Mouse (Mus musculus) limb, embryonic 11.5 days (tissue): ENCODE measurements around the gene Thy1. TPM values are rescaled to one million over a fixed set of nuclear protein-coding genes. Genes with fewer than 3 reads are reported as not detected.

Experiments
- ATAC-seq: fragments of 200-750 bp; cut with Nextera tagmentation; 2 replicates; pipeline ENCODE4 v1.8.0; 2017; ENCODE audit warnings: low read depth; ENCODE audit not compliant: insufficient number of reproducible peaks, low FRiP score, low TSS enrichment
- DNase-seq: peaks from one replicate; pipeline ENCODE4 v3.0.0-alpha.2; 2015; ENCODE audit warnings: low spot score
- H3K27ac ChIP-seq: fragments of 300-500 bp; sonication (generic); replicated peaks from 2 replicates; pipeline ENCODE4 v1.5.1; 2014; ENCODE audit warnings: low read depth, mild to moderate bottlenecking, low read length
- H3K27me3 ChIP-seq: fragments of 300-500 bp; sonication (generic); 2 replicates; pipeline ENCODE4 v1.6.1; 2014; ENCODE audit warnings: mild to moderate bottlenecking, low read length, mixed read lengths; ENCODE audit not compliant: control insufficient read depth, insufficient read depth
- H3K36me3 ChIP-seq: fragments of 300-500 bp; sonication (generic); 2 replicates; pipeline ENCODE4 v1.6.1; 2014; ENCODE audit warnings: mild to moderate bottlenecking, low read length, moderate library complexity, mixed read lengths; ENCODE audit not compliant: control insufficient read depth, insufficient read depth
- H3K4me1 ChIP-seq: fragments of 300-500 bp; sonication (generic); 2 replicates; pipeline ENCODE4 v1.6.1; 2014; ENCODE audit warnings: low read length, mixed read lengths; ENCODE audit not compliant: control insufficient read depth, insufficient read depth
- H3K4me2 ChIP-seq: fragments of 300-500 bp; sonication (generic); 2 replicates; pipeline ENCODE4 v1.6.1; 2014; ENCODE audit warnings: low read depth, mild to moderate bottlenecking, moderate library complexity; ENCODE audit not compliant: severe bottlenecking
- H3K4me3 ChIP-seq: fragments of 300-500 bp; sonication (generic); 2 replicates; pipeline ENCODE4 v1.5.1; 2014; ENCODE audit warnings: low read depth, low read length
- H3K9ac ChIP-seq: fragments of 300-500 bp; sonication (generic); 2 replicates; pipeline ENCODE4 v1.6.1; 2014; ENCODE audit warnings: mild to moderate bottlenecking, low read length
- H3K9me3 ChIP-seq: fragments of 300-500 bp; sonication (generic); 2 replicates; pipeline ENCODE4 v1.6.1; 2016; ENCODE audit warnings: low read length; ENCODE audit not compliant: control insufficient read depth
- WGBS: fragments of 180-500 bp; shearing (Covaris S2); extraction: QIAGEN DNeasy Blood & Tissue Kit; methylation state at CpG from one replicate; pipeline ENCODE4 v1.1.7; 2014; 5-methylcytosine and 5-hydroxymethylcytosine counted together
- polyA plus RNA-seq: library from polyadenylated mRNA; unstranded; fragments of >200 nt; fragmentation: Nextera tagmentation; extraction: Ambion mirVana; gene quantifications from 2 replicates; pipeline ENCODE4 v1.2.1, GENCODE M21; 2014

Gene Thy1
- polyA plus RNA-seq, 1 experiment from 2014 or later = 0.52 TPM

DNA sequence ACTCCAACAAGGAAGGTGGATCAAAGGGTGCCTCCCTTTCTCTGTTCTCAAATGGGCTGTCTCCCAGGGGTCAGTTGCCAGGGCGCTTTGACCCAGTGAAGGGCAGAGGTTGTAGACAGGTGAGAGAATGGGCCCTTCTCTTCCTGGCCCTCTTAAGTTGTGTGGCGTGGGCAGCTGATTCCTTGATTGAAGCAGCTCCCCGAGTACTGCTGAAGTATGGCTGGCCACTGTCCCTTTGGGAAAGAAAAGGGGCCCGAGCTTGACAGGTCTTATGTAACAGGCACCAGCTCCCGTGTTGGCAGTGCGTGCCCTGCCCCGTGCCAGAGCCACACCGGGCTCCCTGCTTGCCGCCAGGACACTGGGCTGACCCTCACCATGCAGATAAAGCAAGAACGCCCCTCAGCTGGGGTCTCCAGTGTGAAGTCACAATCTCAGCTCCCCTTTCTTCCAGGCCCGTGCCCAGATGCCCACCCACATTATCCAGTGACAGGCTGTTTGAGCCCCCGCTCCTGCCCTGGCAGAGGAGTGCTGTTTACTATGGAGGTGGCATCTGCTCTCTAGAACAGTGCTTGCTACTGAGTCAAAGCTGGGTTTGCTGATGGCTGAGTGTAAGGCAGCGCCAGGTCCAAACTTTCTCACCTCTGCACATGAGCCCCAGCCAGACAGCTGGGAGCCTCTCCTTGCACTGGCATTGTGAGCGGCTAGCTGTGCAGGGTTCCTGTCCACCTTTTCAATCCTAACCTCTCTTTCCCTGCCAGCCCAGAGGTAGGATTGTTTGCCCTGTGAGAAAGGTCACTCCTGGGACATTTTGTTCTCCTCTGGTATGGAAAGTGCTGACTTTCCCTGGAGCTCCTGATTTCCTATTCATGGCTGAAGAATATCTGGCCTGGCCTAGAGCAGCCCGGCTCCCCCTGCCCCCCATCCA lies 42.8 kb downstream of the Thy1 start:
- H3K27ac ChIP-seq = no peak overlapping the region
- H3K9ac ChIP-seq = no peak overlapping the region
- WGBS = 64% methylated on average over 15 of the region's 15 CpGs
- H3K27me3 ChIP-seq = peaks cover 19% of the 10 kb centered on the region
- H3K4me2 ChIP-seq = no peak overlapping the region; the same call in 1 of the 2 replicates
- no peaks in the 10 kb centered on the region for H3K36me3 ChIP-seq
- DNase-seq (no peak), ATAC-seq (no peak)
- no peaks in the 10 kb centered on the region for H3K9me3 ChIP-seq
- H3K4me3 ChIP-seq = no peak overlapping the region
- H3K4me1 ChIP-seq = peaks cover 14% of the 10 kb centered on the region

GRCm38 (mm10) chr9:44086960-44087359 lies 43.8 kb downstream of the Thy1 start:
- no peaks in the 10 kb centered on the region for H3K9me3 ChIP-seq
- 42% methylated on average over 10 of the region's 10 CpGs for WGBS
- no peak overlapping the region for H3K9ac ChIP-seq
- H3K27me3 ChIP-seq = peaks cover 19% of the 10 kb centered on the region
- no peaks in the 10 kb centered on the region for H3K36me3 ChIP-seq
- H3K4me3 ChIP-seq = no peak overlapping the region
- H3K4me2 ChIP-seq = no peak overlapping the region
- DNase-seq (no peak), ATAC-seq (no peak)
- no peak overlapping the region for H3K27ac ChIP-seq
- H3K4me1 ChIP-seq = peaks cover 9% of the 10 kb centered on the region

- H3K4me3 ChIP-seq = no peak overlapping the region
- peaks cover 19% of the 10 kb centered on the region for H3K27me3 ChIP-seq
- no peaks in the 10 kb centered on the region; the same call in 1 of the 2 replicates for H3K36me3 ChIP-seq
- 5% methylated on average over 15 of the region's 15 CpGs for WGBS
- ATAC-seq = no peak
- H3K4me1 ChIP-seq = peaks cover 6% of the 10 kb centered on the region
- H3K27ac ChIP-seq = no peak overlapping the region
- no peaks in the 10 kb centered on the region for H3K9me3 ChIP-seq
- H3K9ac ChIP-seq = no peak overlapping the region
- peak; percentile 49 for DNase-seq
- no peak overlapping the region for H3K4me2 ChIP-seq
Measured at GRCm38 (mm10) chr9:44087761-44088455, 44.7 kb downstream of the Thy1 start.

GRCm38 (mm10) chr9:44088877-44089608 lies 45.9 kb downstream of the Thy1 start:
- H3K36me3 ChIP-seq = peaks cover 2% of the 10 kb centered on the region; the same call in 1 of the 2 replicates
- H3K9ac ChIP-seq = no peak overlapping the region
- WGBS = 52% methylated on average over 12 of the region's 12 CpGs
- no peak overlapping the region for H3K27ac ChIP-seq
- H3K4me3 ChIP-seq = no peak overlapping the region
- ATAC-seq = no peak
- H3K4me1 ChIP-seq = peaks cover 6% of the 10 kb centered on the region
- no peak for DNase-seq
- H3K9me3 ChIP-seq = no peaks in the 10 kb centered on the region
- peaks cover 14% of the 10 kb centered on the region for H3K27me3 ChIP-seq
- H3K4me2 ChIP-seq = no peak overlapping the region

- H3K4me1 ChIP-seq = no peaks in the 10 kb centered on the region
- H3K4me3 ChIP-seq = no peak overlapping the region
- H3K27me3 ChIP-seq = peaks cover 2% of the 10 kb centered on the region; the same call in 1 of the 2 replicates
- WGBS = 38% methylated on average over 24 of the region's 24 CpGs
- no peak overlapping the region for H3K4me2 ChIP-seq
- ATAC-seq (no peak), DNase-seq (peak; percentile 86)
- H3K27ac ChIP-seq = no peak overlapping the region
- peaks cover 2% of the 10 kb centered on the region; the same call in 1 of the 2 replicates for H3K36me3 ChIP-seq
- H3K9ac ChIP-seq = no peak overlapping the region
- no peaks in the 10 kb centered on the region for H3K9me3 ChIP-seq
Measured at GRCm38 (mm10) chr9:44093612-44094503, 50.7 kb downstream of the Thy1 start.

DNA sequence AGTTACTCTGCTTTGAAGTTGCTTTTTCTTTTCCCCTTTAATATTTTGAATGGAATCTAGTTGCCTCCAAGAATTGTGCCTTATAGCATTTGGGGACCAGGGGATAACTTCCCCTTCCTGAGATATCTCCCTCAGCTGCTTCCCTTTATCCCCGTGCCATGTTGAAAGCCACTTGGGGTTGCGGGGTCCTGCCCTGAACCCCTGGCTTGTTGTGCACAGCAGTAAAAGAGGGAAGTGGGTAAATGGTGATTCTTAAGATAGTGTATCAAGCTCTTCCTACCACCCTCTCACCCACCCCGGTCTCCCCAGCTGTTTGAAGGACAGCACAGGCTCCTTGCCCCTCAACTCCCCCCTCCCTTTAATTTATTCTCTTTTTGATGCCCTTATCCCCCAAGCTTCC lies 51.6 kb downstream of the Thy1 start:
- Histone ChIP-seq H3K9ac (no peak overlapping the region), H3K27ac (no peak overlapping the region), H3K4me1 (no peaks in the 10 kb centered on the region), H3K4me2 (no peak overlapping the region), H3K36me3 (peaks cover 2% of the 10 kb centered on the region; the same call in 1 of the 2 replicates), H3K9me3 (no peaks in the 10 kb centered on the region), H3K4me3 (no peak overlapping the region), H3K27me3 (no peaks in the 10 kb centered on the region)
- DNase-seq (no peak), ATAC-seq (no peak)
- WGBS = 78% methylated on average over 3 of the region's 3 CpGs

GRCm38 (mm10) chr9:44095781-44096180 lies 52.6 kb downstream of the Thy1 start:
- no peaks in the 10 kb centered on the region for H3K27me3 ChIP-seq
- H3K9ac ChIP-seq = no peak overlapping the region
- no peak overlapping the region for H3K4me3 ChIP-seq
- ATAC-seq (no peak), DNase-seq (no peak)
- H3K36me3 ChIP-seq = peaks cover 4% of the 10 kb centered on the region; the same call in 1 of the 2 replicates
- no peak overlapping the region for H3K27ac ChIP-seq
- H3K4me2 ChIP-seq = no peak overlapping the region
- WGBS = 88% methylated on average over 9 of the region's 9 CpGs
- no peaks in the 10 kb centered on the region for H3K9me3 ChIP-seq
- no peaks in the 10 kb centered on the region for H3K4me1 ChIP-seq
